Mouse (Mus musculus) testis, adult 2 months (tissue): ENCODE results near the gene Gm10188. TPM values are rescaled to one million over a fixed set of nuclear protein-coding genes. Genes with fewer than 3 reads are reported as not detected.

ENCODE experiments used
- H3K27ac ChIP-seq: fragments of 200-500 bp; 2 replicates; pipeline ENCODE4 v1.5.1; 2012; ENCODE audit warnings: low read depth, low read length; ENCODE audit not compliant: control insufficient read depth, insufficient read depth
- H3K27me3 ChIP-seq: fragments of 200-500 bp; 2 replicates; pipeline ENCODE4 v1.6.1; 2012; ENCODE audit warnings: mild to moderate bottlenecking, low read length, moderate library complexity; ENCODE audit not compliant: control insufficient read depth, insufficient read depth
- H3K36me3 ChIP-seq: fragments of 200-500 bp; 2 replicates; pipeline ENCODE4 v1.6.1; 2012; ENCODE audit warnings: mild to moderate bottlenecking, low read length; ENCODE audit not compliant: control insufficient read depth, insufficient read depth
- H3K4me1 ChIP-seq: fragments of 200-500 bp; 2 replicates; pipeline ENCODE4 v1.6.1; 2012; ENCODE audit warnings: low read length; ENCODE audit not compliant: control insufficient read depth, insufficient read depth
- H3K4me3 ChIP-seq: fragments of 200-500 bp; 2 replicates; pipeline ENCODE4 v1.5.1; 2012; ENCODE audit warnings: low read depth, mild to moderate bottlenecking, low read length, moderate library complexity, mixed read lengths; ENCODE audit not compliant: control insufficient read depth
- CTCF ChIP-seq: fragments of 200-500 bp; IDR thresholded peaks from 2 replicates; pipeline ENCODE4 v1.5.1; 2012; ENCODE audit warnings: low read depth, mild to moderate bottlenecking, inconsistent platforms, low read length, moderate library complexity; ENCODE audit not compliant: control insufficient read depth, insufficient read depth, insufficient replicate concordance
- POLR2A ChIP-seq: fragments of 200-500 bp; IDR thresholded peaks from 2 replicates; pipeline ENCODE4 v1.6.1; 2012; ENCODE audit warnings: low read depth, mild to moderate bottlenecking, inconsistent platforms, low read length, moderate library complexity; ENCODE audit not compliant: control insufficient read depth
- polyA plus RNA-seq: library from polyadenylated mRNA; depleted of rRNA; stranded (reverse); fragments of >200 nt; gene quantifications from 2 replicates; pipeline ENCODE4 v1.2.3, GENCODE M21; 2012

The Gm10188 gene
- polyA plus RNA-seq, 1 experiment = 4.0 TPM

GRCm38 (mm10) chr1:132209400-132209799, 20.2 kb downstream of the Gm10188 start:
- no peaks in the 10 kb centered on the region for H3K27me3 ChIP-seq
- TF ChIP-seq POLR2A (no peak), CTCF (no peak)
- H3K27ac ChIP-seq = no peak overlapping the region
- no peaks in the 10 kb centered on the region for H3K36me3 ChIP-seq
- no peak overlapping the region for H3K4me3 ChIP-seq
- H3K4me1 ChIP-seq = peaks cover 28% of the 10 kb centered on the region

GRCm38 (mm10) chr1:132208154-132208553, 21.4 kb downstream of the Gm10188 start:
- no peak for TF ChIP-seq POLR2A
- TF ChIP-seq CTCF = no peak
- Histone ChIP-seq H3K27ac (no peak overlapping the region), H3K4me3 (no peak overlapping the region), H3K36me3 (no peaks in the 10 kb centered on the region), H3K27me3 (no peaks in the 10 kb centered on the region), H3K4me1 (peaks cover 39% of the 10 kb centered on the region)

GRCm38 (mm10) chr1:132206828-132207227, 22.7 kb downstream of the Gm10188 start:
- no peak overlapping the region for H3K4me3 ChIP-seq
- no peak for TF ChIP-seq CTCF
- no peak for TF ChIP-seq POLR2A
- H3K27me3 ChIP-seq = no peaks in the 10 kb centered on the region
- peaks cover 30% of the 10 kb centered on the region for H3K4me1 ChIP-seq
- no peaks in the 10 kb centered on the region for H3K36me3 ChIP-seq
- no peak overlapping the region for H3K27ac ChIP-seq

- Histone ChIP-seq H3K4me1 (peaks cover 26% of the 10 kb centered on the region), H3K36me3 (no peaks in the 10 kb centered on the region), H3K27me3 (no peaks in the 10 kb centered on the region), H3K27ac (no peak overlapping the region), H3K4me3 (no peak overlapping the region)
- TF ChIP-seq POLR2A (no peak), CTCF (no peak)
Measured at GRCm38 (mm10) chr1:132205958-132206357, 23.6 kb downstream of the Gm10188 start.

- no peaks in the 10 kb centered on the region for H3K36me3 ChIP-seq
- TF ChIP-seq POLR2A = no peak
- no peak for TF ChIP-seq CTCF
- H3K4me1 ChIP-seq = peaks cover 22% of the 10 kb centered on the region
- H3K4me3 ChIP-seq = no peak overlapping the region
- H3K27ac ChIP-seq = no peak overlapping the region
- no peaks in the 10 kb centered on the region for H3K27me3 ChIP-seq
Measured at GRCm38 (mm10) chr1:132202771-132203170, 26.8 kb downstream of the Gm10188 start.

GRCm38 (mm10) chr1:132201936-132202335, 27.6 kb downstream of the Gm10188 start:
- Histone ChIP-seq H3K27ac (no peak overlapping the region), H3K27me3 (no peaks in the 10 kb centered on the region), H3K4me1 (peaks cover 22% of the 10 kb centered on the region), H3K4me3 (no peak overlapping the region), H3K36me3 (no peaks in the 10 kb centered on the region)
- no peak for TF ChIP-seq CTCF
- no peak for TF ChIP-seq POLR2A

- H3K27me3 ChIP-seq = no peaks in the 10 kb centered on the region
- H3K27ac ChIP-seq = no peak overlapping the region
- no peak overlapping the region for H3K4me3 ChIP-seq
- no peak for TF ChIP-seq CTCF
- no peak for TF ChIP-seq POLR2A
- peaks cover 22% of the 10 kb centered on the region for H3K4me1 ChIP-seq
- H3K36me3 ChIP-seq = no peaks in the 10 kb centered on the region
Measured at GRCm38 (mm10) chr1:132201511-132201860, 28.1 kb downstream of the Gm10188 start.

- Histone ChIP-seq H3K4me1 (peaks cover 22% of the 10 kb centered on the region), H3K36me3 (no peaks in the 10 kb centered on the region), H3K27ac (no peak overlapping the region), H3K4me3 (no peak overlapping the region), H3K27me3 (no peaks in the 10 kb centered on the region)
- TF ChIP-seq CTCF (no peak), POLR2A (no peak)
Measured at GRCm38 (mm10) chr1:132200562-132201510, 28.7 kb downstream of the Gm10188 start.
